Mouse (Mus musculus): ENCODE measurements around the gene Tada3. TPM values are rescaled to one million over a fixed set of nuclear protein-coding genes. Genes with fewer than 3 reads are reported as not detected.

The Tada3 gene
- polyA plus RNA-seq, 1 experiment: 31.6 TPM

DNA sequence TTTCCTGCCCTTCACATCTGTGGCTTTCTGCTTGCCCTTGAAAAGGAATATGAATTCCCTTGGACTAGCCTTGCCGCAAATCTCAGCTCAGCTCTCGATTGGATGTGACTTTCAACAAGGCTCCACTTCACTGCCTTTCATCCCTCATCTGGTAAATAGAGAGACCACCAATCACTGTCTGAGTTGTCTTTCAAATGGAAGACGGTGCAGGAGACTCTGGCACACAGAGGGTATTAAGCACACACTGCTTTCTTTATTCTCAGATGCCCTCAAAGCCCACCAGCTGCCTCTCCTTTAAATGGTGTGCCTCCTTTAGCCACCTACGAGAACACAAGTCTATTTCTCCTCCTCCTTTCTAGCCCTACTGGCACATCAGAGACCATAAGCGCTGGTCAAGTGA is 9.1 kb downstream of the Tada3 start:
- H3K4me1 ChIP-seq (ENCODE audit: control insufficient read depth, insufficient read depth, insufficient read length, low read length): no peaks in the 10 kb centered on the region
- no peak overlapping the region for H3K27ac ChIP-seq (replicated peaks; ENCODE audit: low read depth, low read length)
- no peak overlapping the region for H3K4me3 ChIP-seq (ENCODE audit: insufficient read depth, low read depth, low read length)

DNA sequence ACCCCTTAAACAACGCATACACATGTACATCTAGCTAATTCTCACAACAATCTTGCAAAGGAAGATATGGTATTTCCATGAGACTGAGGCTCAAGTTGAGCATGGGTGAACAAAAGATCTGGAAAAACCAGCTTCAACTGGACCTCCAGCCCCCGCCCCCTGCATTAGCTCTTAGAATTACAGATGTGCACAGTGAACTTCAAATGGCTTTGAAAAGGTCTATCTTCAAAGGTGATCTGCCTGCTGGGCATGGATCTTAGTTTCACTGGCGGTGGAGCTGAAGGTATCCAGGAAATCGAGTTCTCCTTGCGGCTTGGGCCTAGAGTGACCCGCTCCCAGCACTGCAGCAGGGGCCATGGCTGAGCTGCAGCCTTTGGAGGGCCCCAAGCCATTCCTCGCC is 9.6 kb downstream of the Tada3 start:
- Histone ChIP-seq H3K4me1 (ENCODE audit: control insufficient read depth, insufficient read depth, insufficient read length, low read length) (no peaks in the 10 kb centered on the region), H3K4me3 (ENCODE audit: insufficient read depth, low read depth, low read length) (no peak overlapping the region), H3K27ac (replicated peaks; ENCODE audit: low read depth, low read length) (no peak overlapping the region)

DNA sequence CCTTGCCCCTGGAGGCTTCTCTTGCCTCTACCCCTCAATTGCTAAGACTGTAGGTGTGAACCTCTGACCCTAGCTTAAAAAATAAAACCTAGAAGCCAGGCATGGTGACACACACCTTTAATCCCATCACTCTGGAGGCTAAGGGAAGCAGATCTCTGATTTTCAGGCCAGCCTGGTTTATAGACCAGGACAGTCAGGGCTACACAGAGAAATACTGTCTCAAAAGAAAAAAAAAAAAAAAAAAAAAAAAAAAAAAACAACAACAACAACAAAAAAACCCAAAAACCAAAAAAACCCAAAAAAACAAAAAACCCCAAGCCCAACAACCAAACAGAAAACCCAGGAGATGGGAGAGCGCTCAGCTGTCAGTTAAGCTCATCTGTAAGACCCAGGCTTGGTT is 10.1 kb downstream of the Tada3 start:
- Histone ChIP-seq H3K4me3 (ENCODE audit: insufficient read depth, low read depth, low read length) (no peak overlapping the region), H3K27ac (replicated peaks; ENCODE audit: low read depth, low read length) (no peak overlapping the region), H3K4me1 (ENCODE audit: control insufficient read depth, insufficient read depth, insufficient read length, low read length) (no peaks in the 10 kb centered on the region)

DNA sequence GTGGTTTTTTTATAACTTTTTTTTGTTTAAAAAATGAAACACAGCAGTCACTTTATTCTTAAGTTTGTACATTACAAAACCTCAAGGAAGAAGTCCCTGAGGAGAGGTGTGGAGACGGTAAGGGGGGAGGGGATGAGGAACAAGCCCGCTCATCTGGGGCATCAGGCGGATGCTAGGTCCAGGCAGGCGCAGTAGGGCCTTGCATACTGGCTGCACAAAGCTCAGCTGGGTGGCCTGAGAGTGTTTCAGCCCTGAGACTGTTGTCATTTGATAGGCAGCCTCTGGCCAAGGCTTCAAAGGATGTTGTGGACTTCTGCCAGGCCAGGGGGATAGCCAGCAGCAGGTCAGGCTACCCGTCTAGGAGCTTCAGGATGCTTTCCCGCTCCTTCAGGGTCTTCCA is 11.0 kb downstream of the Tada3 start:
- no peak overlapping the region for H3K27ac ChIP-seq (replicated peaks; ENCODE audit: low read depth, low read length)
- no peak overlapping the region for H3K4me3 ChIP-seq (ENCODE audit: insufficient read depth, low read depth, low read length)
- no peaks in the 10 kb centered on the region for H3K4me1 ChIP-seq (ENCODE audit: control insufficient read depth, insufficient read depth, insufficient read length, low read length)

DNA sequence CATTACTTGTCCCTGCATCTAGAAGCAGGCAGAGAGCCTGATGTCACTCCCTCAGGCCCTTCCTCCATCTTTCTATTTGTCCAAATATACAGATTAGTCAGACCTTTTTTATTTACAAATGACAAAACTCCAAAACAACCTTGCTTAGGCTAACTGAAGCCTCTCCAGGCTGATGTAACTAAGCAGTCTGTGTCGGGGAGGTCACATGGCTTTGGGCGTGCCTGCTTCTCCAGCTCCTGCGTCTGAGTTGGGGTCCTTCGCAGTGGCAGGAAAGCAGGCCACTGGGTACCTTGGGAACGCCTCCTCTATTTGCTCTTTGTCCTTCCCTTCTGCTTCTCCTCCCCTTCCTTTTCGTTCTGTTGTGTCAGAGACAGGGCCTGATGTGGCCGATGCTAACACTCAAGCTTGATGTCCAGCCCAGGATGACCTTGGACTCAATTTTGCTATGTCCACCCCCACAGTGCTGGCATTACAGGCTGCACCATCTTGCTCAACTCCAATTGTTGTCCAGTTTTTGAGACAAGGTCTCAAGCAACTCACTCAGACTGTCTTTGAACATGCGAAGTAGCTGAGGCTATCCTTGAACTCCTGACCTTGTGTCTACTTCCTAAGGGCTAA is 13.1 kb downstream of the Tada3 start:
- H3K4me1 ChIP-seq (ENCODE audit: control insufficient read depth, insufficient read depth, insufficient read length, low read length): no peaks in the 10 kb centered on the region
- no peak overlapping the region for H3K27ac ChIP-seq (replicated peaks; ENCODE audit: low read depth, low read length)
- no peak overlapping the region for H3K4me3 ChIP-seq (ENCODE audit: insufficient read depth, low read depth, low read length)

DNA sequence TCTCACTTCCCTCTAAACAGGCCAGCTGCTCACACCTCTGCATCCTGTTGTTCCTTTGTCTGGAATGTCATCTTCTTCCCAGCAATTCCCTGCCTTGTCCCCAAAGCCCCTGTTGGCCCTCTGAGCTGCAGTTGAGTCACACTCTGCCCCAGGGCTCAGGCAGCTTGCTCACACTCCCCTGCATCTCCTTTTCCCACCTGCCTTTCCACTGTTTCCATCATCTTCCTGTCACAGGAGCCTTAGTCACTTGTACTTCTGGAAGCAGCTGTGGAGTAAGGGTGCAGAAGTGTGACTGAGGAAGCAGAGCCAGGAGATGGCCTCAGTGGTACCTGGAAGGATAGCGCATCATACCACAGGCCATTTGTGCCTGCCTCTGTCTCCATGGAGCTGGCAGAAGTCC is 15.4 kb downstream of the Tada3 start:
- Histone ChIP-seq H3K4me3 (ENCODE audit: insufficient read depth, low read depth, low read length) (no peak overlapping the region), H3K27ac (replicated peaks; ENCODE audit: low read depth, low read length) (no peak overlapping the region), H3K4me1 (ENCODE audit: control insufficient read depth, insufficient read depth, insufficient read length, low read length) (no peaks in the 10 kb centered on the region)

DNA sequence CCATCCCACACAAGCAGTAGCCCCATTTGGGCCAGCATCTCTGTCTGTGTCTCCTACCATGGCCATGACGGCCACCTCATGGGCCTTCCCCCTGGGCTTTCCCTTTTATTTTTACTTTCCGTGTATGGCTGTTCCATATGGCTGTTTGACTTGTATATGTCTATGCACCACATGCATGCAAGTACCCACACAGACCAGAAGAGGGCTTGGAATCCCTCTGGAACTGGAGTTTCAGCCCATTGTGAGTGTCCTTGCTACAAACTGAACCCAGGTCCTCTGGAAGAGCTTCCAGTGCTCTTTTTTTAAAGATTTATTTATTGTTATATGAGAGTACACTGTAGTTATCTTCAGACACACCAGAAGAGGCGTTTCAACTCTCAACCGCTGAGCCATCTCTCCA is 16.2 kb downstream of the Tada3 start:
- Histone ChIP-seq H3K4me3 (ENCODE audit: insufficient read depth, low read depth, low read length) (no peak overlapping the region), H3K4me1 (ENCODE audit: control insufficient read depth, insufficient read depth, insufficient read length, low read length) (no peaks in the 10 kb centered on the region), H3K27ac (replicated peaks; ENCODE audit: low read depth, low read length) (no peak overlapping the region)

DNA sequence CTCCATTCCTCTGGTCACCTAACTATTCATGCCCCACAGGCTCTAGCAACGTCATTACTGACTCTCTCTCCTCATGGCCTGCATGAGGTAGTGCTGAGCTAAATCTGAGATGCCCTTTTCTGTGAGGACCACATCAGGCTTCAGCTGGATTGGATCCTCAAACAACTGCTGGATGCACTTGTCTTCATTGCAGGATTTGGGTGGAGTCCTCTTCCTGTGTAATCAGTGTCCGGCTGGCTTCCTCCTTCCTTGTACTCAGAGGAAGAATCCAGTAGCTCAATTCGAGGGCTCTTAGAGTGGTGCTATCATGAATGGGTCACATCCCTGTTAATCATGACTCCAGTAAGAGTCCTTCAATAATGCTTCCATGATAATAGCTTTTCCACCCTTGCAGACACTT is 24.0 kb downstream of the Tada3 start:
- H3K4me3 ChIP-seq (ENCODE audit: insufficient read depth, low read depth, low read length): no peak overlapping the region
- peaks cover 4% of the 10 kb centered on the region; the same call in 1 of the 2 replicates for H3K4me1 ChIP-seq (ENCODE audit: control insufficient read depth, insufficient read depth, insufficient read length, low read length)
- peak overlapping the region; percentile 26; the same call in 1 of the 2 replicates for H3K27ac ChIP-seq (replicated peaks; ENCODE audit: low read depth, low read length)

DNA sequence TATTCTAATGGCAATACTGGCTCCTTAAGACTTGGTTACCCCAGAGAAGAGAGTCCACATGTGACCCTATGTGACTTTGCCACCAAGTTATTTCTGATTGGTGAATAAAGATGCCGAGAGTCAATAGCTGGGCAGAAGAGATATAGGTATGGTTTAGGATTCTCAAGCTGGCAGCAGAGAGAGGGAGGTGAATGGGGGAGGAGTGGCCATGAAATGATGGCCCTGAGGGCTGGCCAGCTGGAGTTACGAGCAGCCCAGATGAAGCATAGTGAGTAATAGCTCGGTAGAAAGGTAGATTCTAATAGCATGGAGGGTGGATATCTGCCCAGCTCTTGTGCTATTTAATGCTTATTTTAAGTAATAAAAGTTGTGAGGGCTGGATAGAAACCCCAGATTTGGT is 24.9 kb downstream of the Tada3 start:
- Histone ChIP-seq H3K4me1 (ENCODE audit: control insufficient read depth, insufficient read depth, insufficient read length, low read length) (peaks cover 4% of the 10 kb centered on the region; the same call in 1 of the 2 replicates), H3K4me3 (ENCODE audit: insufficient read depth, low read depth, low read length) (no peak overlapping the region), H3K27ac (replicated peaks; ENCODE audit: low read depth, low read length) (no peak overlapping the region)

DNA sequence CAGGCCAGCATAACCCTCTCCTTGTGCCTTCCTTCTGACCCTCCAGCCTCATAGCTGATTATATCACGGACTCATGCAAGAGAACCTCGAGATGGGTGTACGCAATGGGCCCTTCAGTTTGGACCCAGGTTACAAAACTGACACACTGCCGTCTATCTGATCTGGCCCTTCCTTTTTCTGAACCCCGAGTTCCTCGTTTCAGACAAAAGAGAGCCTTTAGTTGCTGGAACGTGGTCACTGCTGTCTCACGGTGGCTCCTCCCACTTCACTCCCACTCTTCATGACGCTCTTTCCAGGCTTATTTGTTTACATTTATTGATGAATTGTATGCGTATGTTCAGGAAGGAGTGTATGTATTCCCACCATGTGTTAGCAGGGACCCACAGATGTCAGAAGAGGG is 26.0 kb downstream of the Tada3 start:
- Histone ChIP-seq H3K4me3 (ENCODE audit: insufficient read depth, low read depth, low read length) (no peak overlapping the region), H3K4me1 (ENCODE audit: control insufficient read depth, insufficient read depth, insufficient read length, low read length) (peaks cover 4% of the 10 kb centered on the region; the same call in 1 of the 2 replicates)

DNA sequence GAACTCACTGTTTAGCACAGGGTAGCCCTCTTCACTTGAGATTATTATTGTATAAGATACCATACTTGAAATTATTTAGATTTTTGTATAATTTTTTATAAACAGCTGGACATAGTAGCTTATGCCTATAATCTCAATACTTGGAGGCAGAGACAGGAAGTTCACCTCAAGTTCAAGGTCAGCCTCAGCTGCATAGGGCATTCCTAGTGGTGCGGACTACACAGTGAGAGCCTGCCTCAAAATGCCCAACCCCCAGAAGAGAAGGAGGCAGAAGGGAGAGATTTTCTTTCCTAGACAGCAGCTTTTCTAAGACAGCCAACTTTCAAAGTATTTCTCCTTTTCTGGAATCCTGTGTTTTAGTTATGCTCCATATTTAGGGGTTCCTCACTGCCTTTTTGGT is 26.5 kb downstream of the Tada3 start:
- Histone ChIP-seq H3K4me1 (ENCODE audit: control insufficient read depth, insufficient read depth, insufficient read length, low read length) (peaks cover 4% of the 10 kb centered on the region; the same call in 1 of the 2 replicates), H3K4me3 (ENCODE audit: insufficient read depth, low read depth, low read length) (no peak overlapping the region)

More for the DNA sequence above, 26.0 kb downstream of the Tada3 start:
- H3K27ac ChIP-seq (replicated peaks; ENCODE audit: low read depth, low read length): no peak overlapping the region

DNA sequence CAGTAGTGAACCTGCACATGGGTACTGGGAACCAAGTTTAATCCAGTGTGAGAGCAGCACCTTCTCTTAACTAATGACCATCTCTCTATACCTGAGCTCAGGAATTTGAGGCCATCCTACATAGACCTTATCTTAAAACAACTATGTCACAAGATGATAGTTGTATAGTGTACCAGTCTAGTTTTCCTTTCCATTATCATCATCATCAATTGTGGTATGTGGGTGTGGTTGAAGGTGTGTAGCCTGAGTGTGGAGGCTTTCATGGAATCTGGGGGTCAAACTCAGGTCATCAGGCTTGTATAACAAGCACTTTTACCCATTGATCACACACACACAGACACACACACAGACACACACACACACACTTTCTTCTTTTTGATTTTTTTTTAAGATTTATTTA is 27.1 kb downstream of the Tada3 start:
- no peak overlapping the region for H3K4me3 ChIP-seq (ENCODE audit: insufficient read depth, low read depth, low read length)
- H3K27ac ChIP-seq (replicated peaks; ENCODE audit: low read depth, low read length): no peak overlapping the region
- peaks cover 4% of the 10 kb centered on the region; the same call in 1 of the 2 replicates for H3K4me1 ChIP-seq (ENCODE audit: control insufficient read depth, insufficient read depth, insufficient read length, low read length)

More for the DNA sequence above, 26.5 kb downstream of the Tada3 start:
- H3K27ac ChIP-seq (replicated peaks; ENCODE audit: low read depth, low read length): no peak overlapping the region

DNA sequence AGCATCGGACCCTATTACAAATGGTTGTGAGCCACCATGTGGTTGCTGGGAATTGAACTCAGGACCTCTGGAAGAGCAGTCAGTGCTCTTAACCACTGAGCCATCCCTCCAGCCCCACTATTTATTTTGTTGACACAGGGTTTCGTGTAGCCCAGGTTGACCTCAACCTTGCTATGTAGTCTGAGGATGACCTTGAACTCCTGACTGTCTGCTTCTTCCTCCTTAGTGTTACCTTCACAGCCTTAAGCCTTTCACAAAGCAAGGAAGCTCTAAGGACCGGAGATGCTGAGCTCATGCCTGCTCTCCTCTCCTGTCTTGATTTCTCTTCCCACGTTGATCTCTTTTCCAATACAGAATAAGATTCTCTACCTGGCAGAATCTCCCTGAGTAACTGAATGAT is 30.8 kb downstream of the Tada3 start:
- Histone ChIP-seq H3K4me1 (ENCODE audit: control insufficient read depth, insufficient read depth, insufficient read length, low read length) (peaks cover 12% of the 10 kb centered on the region), H3K4me3 (ENCODE audit: insufficient read depth, low read depth, low read length) (no peak overlapping the region), H3K27ac (replicated peaks; ENCODE audit: low read depth, low read length) (no peak overlapping the region)

DNA sequence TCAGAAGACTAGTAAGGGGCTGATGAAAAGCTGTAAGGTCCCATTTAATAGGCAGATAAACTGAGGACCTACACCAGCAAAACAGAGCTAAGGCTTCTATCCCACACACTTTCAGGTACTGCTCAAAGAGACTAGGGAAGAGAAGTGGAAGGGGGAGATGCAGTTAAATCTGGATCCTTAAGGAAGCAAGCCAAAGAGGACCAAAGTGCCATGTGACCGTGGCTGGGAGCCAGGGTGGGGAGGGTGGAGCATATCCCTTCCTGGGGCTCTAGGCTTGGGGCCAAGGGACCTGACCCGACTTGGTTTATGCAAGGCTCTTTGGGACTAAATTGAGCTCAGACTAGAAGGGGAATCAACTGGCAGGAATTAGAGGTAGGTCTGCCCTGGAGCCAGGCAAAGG is 33.4 kb downstream of the Tada3 start:
- Histone ChIP-seq H3K4me1 (ENCODE audit: control insufficient read depth, insufficient read depth, insufficient read length, low read length) (peaks cover 12% of the 10 kb centered on the region), H3K27ac (replicated peaks; ENCODE audit: low read depth, low read length) (peak overlapping the region; percentile 81), H3K4me3 (ENCODE audit: insufficient read depth, low read depth, low read length) (peak overlapping the region; percentile 77; the same call in 1 of the 2 replicates)

DNA sequence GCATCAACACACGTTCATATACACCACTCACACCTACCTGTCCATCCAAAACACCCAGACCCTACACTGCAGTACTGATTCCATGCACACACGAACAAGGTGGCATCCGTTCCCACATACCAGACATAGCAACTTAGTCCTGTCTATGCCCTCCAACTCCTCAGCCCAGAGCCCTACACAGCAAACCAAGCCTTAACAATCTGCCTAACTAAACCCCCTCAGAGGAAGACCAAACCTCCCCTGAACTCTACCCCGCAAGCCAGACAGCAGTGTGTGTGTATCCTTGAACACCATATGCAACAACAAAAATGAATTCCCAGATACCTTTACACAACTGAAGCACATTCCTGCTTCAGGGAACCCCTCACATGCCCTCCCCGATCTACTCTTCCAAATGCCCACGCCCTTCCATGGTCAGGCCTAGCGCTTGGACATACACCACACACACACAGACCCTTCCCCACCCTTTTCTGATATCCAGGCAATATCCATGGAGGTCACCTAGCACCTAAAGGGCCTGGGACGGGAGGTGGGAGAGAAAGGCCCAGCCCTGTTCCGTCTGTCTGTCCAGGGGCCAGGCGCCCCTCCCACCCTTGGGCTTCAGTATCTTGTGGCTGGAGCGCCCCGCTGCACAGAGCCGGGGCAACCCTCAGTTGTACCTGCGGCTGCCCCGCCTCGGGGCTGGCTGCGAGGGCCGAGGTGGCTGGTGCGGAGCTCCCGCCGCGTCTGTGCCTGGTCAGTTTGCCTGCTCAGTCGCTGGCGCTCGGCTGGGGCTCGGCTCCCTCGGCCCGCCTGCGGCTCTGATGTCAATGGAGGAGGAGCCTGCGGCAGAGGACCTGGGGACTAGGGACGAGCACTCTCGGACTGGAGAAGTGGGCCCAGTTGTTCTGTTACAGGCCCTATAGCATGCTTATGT is 34.2 kb downstream of the Tada3 start, which contains the start of gene Camk1:
Gene Camk1 (minus strand): TSS at position 808 of the 916 bp plus-strand sequence.
- Histone ChIP-seq H3K4me3 (ENCODE audit: insufficient read depth, low read depth, low read length) (peak within 1 kb of the TSS; percentile 77), H3K27ac (replicated peaks; ENCODE audit: low read depth, low read length) (peak within 1 kb of the TSS; percentile 81), H3K4me1 (ENCODE audit: control insufficient read depth, insufficient read depth, insufficient read length, low read length) (peaks cover 12% of the 10 kb centered on the region)
